Mouse (Mus musculus) limb, embryonic 11.5 days (tissue): ENCODE results near the gene Uvrag. TPM values are rescaled to one million over a fixed set of nuclear protein-coding genes. Genes with fewer than 3 reads are reported as not detected.
A peak's percentile ranks its signal among the peaks of the same experiment; 100 is the strongest.

Experiments
- ATAC-seq: fragments of 200-750 bp; cut with Nextera tagmentation; 2 replicates; pipeline ENCODE4 v1.8.0; 2017; ENCODE audit warnings: low read depth; ENCODE audit not compliant: insufficient number of reproducible peaks, low FRiP score, low TSS enrichment
- DNase-seq: peaks from one replicate; pipeline ENCODE4 v3.0.0-alpha.2; 2015; ENCODE audit warnings: low spot score
- H3K27ac ChIP-seq: fragments of 300-500 bp; sonication (generic); replicated peaks from 2 replicates; pipeline ENCODE4 v1.5.1; 2014; ENCODE audit warnings: low read depth, mild to moderate bottlenecking, low read length
- H3K27me3 ChIP-seq: fragments of 300-500 bp; sonication (generic); 2 replicates; pipeline ENCODE4 v1.6.1; 2014; ENCODE audit warnings: mild to moderate bottlenecking, low read length, mixed read lengths; ENCODE audit not compliant: control insufficient read depth, insufficient read depth
- H3K36me3 ChIP-seq: fragments of 300-500 bp; sonication (generic); 2 replicates; pipeline ENCODE4 v1.6.1; 2014; ENCODE audit warnings: mild to moderate bottlenecking, low read length, moderate library complexity, mixed read lengths; ENCODE audit not compliant: control insufficient read depth, insufficient read depth
- H3K4me1 ChIP-seq: fragments of 300-500 bp; sonication (generic); 2 replicates; pipeline ENCODE4 v1.6.1; 2014; ENCODE audit warnings: low read length, mixed read lengths; ENCODE audit not compliant: control insufficient read depth, insufficient read depth
- H3K4me2 ChIP-seq: fragments of 300-500 bp; sonication (generic); 2 replicates; pipeline ENCODE4 v1.6.1; 2014; ENCODE audit warnings: low read depth, mild to moderate bottlenecking, moderate library complexity; ENCODE audit not compliant: severe bottlenecking
- H3K4me3 ChIP-seq: fragments of 300-500 bp; sonication (generic); 2 replicates; pipeline ENCODE4 v1.5.1; 2014; ENCODE audit warnings: low read depth, low read length
- H3K9ac ChIP-seq: fragments of 300-500 bp; sonication (generic); 2 replicates; pipeline ENCODE4 v1.6.1; 2014; ENCODE audit warnings: mild to moderate bottlenecking, low read length
- H3K9me3 ChIP-seq: fragments of 300-500 bp; sonication (generic); 2 replicates; pipeline ENCODE4 v1.6.1; 2016; ENCODE audit warnings: low read length; ENCODE audit not compliant: control insufficient read depth
- WGBS: fragments of 180-500 bp; shearing (Covaris S2); extraction: QIAGEN DNeasy Blood & Tissue Kit; methylation state at CpG from one replicate; pipeline ENCODE4 v1.1.7; 2014; 5-methylcytosine and 5-hydroxymethylcytosine counted together
- polyA plus RNA-seq: library from polyadenylated mRNA; unstranded; fragments of >200 nt; fragmentation: Nextera tagmentation; extraction: Ambion mirVana; gene quantifications from 2 replicates; pipeline ENCODE4 v1.2.1, GENCODE M21; 2014

Uvrag gene
- polyA plus RNA-seq, 1 experiment from 2014 or later: 11.8 TPM

GRCm38 (mm10) chr7:98958172-98958571, 182.8 kb downstream of the Uvrag start:
- Histone ChIP-seq H3K27ac (peak overlapping the region; percentile 53), H3K9me3 (no peaks in the 10 kb centered on the region), H3K9ac (no peak overlapping the region), H3K4me3 (no peak overlapping the region), H3K36me3 (no peaks in the 10 kb centered on the region), H3K4me1 (peaks cover 55% of the 10 kb centered on the region), H3K4me2 (peak overlapping the region; percentile 22; the same call in 1 of the 2 replicates), H3K27me3 (no peaks in the 10 kb centered on the region)
- ATAC-seq (no peak), DNase-seq (peak; percentile 67)
- under 1% methylated on average over 11 of the region's 11 CpGs for WGBS

- DNase-seq (peak; percentile 76), ATAC-seq (peak; percentile 89)
- 7% methylated on average over 8 of the region's 8 CpGs for WGBS
Measured at GRCm38 (mm10) chr7:98957111-98957741, 183.7 kb downstream of the Uvrag start.

GRCm38 (mm10) chr7:98956609-98957008, 184.3 kb downstream of the Uvrag start:
- no peak overlapping the region for H3K9ac ChIP-seq

More at GRCm38 (mm10) chr7:98957111-98957741, 183.7 kb downstream of the Uvrag start:
- Histone ChIP-seq H3K9ac (no peak overlapping the region), H3K4me2 (peak overlapping the region; percentile 12; the same call in 1 of the 2 replicates), H3K9me3 (no peaks in the 10 kb centered on the region), H3K4me1 (peaks cover 48% of the 10 kb centered on the region), H3K27me3 (no peaks in the 10 kb centered on the region), H3K4me3 (no peak overlapping the region), H3K36me3 (no peaks in the 10 kb centered on the region), H3K27ac (no peak overlapping the region; the same call in none of the 2 replicates)

GRCm38 (mm10) chr7:98953649-98954048, 187.3 kb downstream of the Uvrag start:
- Histone ChIP-seq H3K4me2 (no peak overlapping the region), H3K36me3 (no peaks in the 10 kb centered on the region), H3K27me3 (no peaks in the 10 kb centered on the region), H3K27ac (no peak overlapping the region), H3K4me3 (no peak overlapping the region), H3K9me3 (no peaks in the 10 kb centered on the region), H3K9ac (no peak overlapping the region), H3K4me1 (peaks cover 43% of the 10 kb centered on the region)
- ATAC-seq (no peak), DNase-seq (no peak)
- WGBS: 81% methylated on average over 3 of the region's 3 CpGs

More at GRCm38 (mm10) chr7:98956609-98957008, 184.3 kb downstream of the Uvrag start:
- Histone ChIP-seq H3K27me3 (no peaks in the 10 kb centered on the region), H3K4me2 (no peak overlapping the region), H3K9me3 (no peaks in the 10 kb centered on the region), H3K27ac (peak overlapping the region; percentile 82), H3K36me3 (no peaks in the 10 kb centered on the region), H3K4me1 (peaks cover 48% of the 10 kb centered on the region), H3K4me3 (no peak overlapping the region)
- 12% methylated on average over 1 of the region's 1 CpGs for WGBS
- ATAC-seq (peak; percentile 24; the same call in 1 of the 2 replicates), DNase-seq (no peak)

GRCm38 (mm10) chr7:98944986-98945385, 196.0 kb downstream of the Uvrag start:
- WGBS: 62% methylated on average over 3 of the region's 3 CpGs

GRCm38 (mm10) chr7:98943687-98944086, 197.3 kb downstream of the Uvrag start:
- DNase-seq: no peak
- H3K9ac ChIP-seq: no peak overlapping the region
- H3K27ac ChIP-seq: no peak overlapping the region
- H3K4me3 ChIP-seq: no peak overlapping the region
- ATAC-seq: no peak
- H3K36me3 ChIP-seq: no peaks in the 10 kb centered on the region
- 91% methylated on average over 5 of the region's 5 CpGs for WGBS
- H3K4me1 ChIP-seq: peaks cover 16% of the 10 kb centered on the region
- H3K4me2 ChIP-seq: no peak overlapping the region
- H3K9me3 ChIP-seq: no peaks in the 10 kb centered on the region
- H3K27me3 ChIP-seq: no peaks in the 10 kb centered on the region

More at GRCm38 (mm10) chr7:98944986-98945385, 196.0 kb downstream of the Uvrag start:
- Histone ChIP-seq H3K36me3 (no peaks in the 10 kb centered on the region), H3K4me2 (no peak overlapping the region), H3K9ac (no peak overlapping the region), H3K4me3 (no peak overlapping the region), H3K27ac (no peak overlapping the region), H3K27me3 (no peaks in the 10 kb centered on the region), H3K4me1 (peaks cover 21% of the 10 kb centered on the region), H3K9me3 (no peaks in the 10 kb centered on the region)
- no peak for ATAC-seq
- DNase-seq: no peak

GRCm38 (mm10) chr7:98942746-98943145, 198.2 kb downstream of the Uvrag start:
- Histone ChIP-seq H3K9me3 (no peaks in the 10 kb centered on the region), H3K36me3 (no peaks in the 10 kb centered on the region), H3K4me2 (no peak overlapping the region), H3K4me1 (peaks cover 14% of the 10 kb centered on the region), H3K27me3 (no peaks in the 10 kb centered on the region), H3K9ac (no peak overlapping the region), H3K27ac (no peak overlapping the region), H3K4me3 (no peak overlapping the region)
- WGBS: 60% methylated on average over 6 of the region's 6 CpGs
- no peak for DNase-seq
- peak; percentile 39; the same call in 1 of the 2 replicates for ATAC-seq

- no peak overlapping the region for H3K4me3 ChIP-seq
- ATAC-seq (no peak), DNase-seq (no peak)
- H3K27me3 ChIP-seq: no peaks in the 10 kb centered on the region
- H3K9ac ChIP-seq: no peak overlapping the region
- H3K9me3 ChIP-seq: no peaks in the 10 kb centered on the region
- H3K4me1 ChIP-seq: peaks cover 10% of the 10 kb centered on the region
- no peak overlapping the region for H3K27ac ChIP-seq
- no peaks in the 10 kb centered on the region for H3K36me3 ChIP-seq
- no peak overlapping the region for H3K4me2 ChIP-seq
- WGBS: 87% methylated on average over 6 of the region's 6 CpGs
Measured at GRCm38 (mm10) chr7:98939194-98939593, 201.7 kb downstream of the Uvrag start.
